Mouse (Mus musculus) right cerebral cortex, postnatal 36 days (tissue): ENCODE data around the gene Zfp949.
"Not testable (repeated sequence)": the region's sequence is repeated elsewhere in the genome, so short reads cannot be mapped to it uniquely, and the experiment has no call there.

Experiments
- DNase-seq, 2 experiments: peaks; one replicate each; pipeline ENCODE4 v3.0.0; 2022; ENCODE audit warnings: low spot score in 2 of 2, mixed read lengths in 1 of 2

Zfp949 gene

GRCm38 (mm10) chr9:88542816-88543215, 5.0 kb upstream of the Zfp949 start:
- DNase-seq: no peak

- no peak for DNase-seq
Observed at GRCm38 (mm10) chr9:88545534-88545933, 2.3 kb upstream of the Zfp949 start.

DNA sequence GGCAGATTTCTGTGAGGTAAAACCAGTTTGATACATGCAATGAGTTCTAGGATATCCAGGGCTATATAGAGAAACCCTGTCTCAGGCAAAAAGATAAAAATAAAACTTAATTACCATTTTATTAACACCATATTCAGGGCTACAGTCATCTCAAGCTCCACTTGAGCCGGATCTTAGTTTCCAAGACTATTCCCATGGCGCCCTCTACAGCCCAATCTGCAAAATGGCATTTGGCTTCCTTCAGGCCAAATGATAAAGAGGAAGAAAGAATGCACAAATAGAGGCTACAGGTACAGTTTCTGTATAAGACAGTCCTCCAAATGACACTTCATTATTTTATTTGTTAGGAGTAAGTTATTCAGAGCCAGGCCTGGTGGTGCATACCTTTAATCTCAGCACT, 1.7 kb upstream of the Zfp949 start:
- no peak for DNase-seq

GRCm38 (mm10) chr9:88546657-88547056, 1.2 kb upstream of the Zfp949 start:
- no peak for DNase-seq

DNA sequence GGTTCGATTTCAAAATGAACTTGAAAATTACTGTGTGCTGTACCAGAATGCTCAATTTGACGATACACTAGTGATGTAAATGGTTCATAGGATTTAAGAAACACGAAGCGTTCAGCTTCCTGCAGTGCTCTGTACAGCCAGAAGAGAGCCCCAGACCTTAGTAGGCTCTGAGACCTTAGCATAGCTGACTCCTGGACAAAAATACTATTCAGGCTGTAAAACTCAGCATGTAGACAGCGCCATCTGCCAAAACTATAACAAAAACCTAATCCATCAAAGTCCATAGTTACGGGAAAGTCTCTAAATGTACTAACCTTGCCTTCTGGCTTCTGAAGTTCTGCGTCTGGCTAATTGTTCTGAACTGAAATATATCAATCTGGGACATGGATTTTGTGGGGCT, 550 bp upstream of the Zfp949 start:
- no peak for DNase-seq

GRCm38 (mm10) chr9:88548614-88548945, 760 bp downstream of the Zfp949 start:
- DNase-seq: no peak

- DNase-seq: no peak
Observed at GRCm38 (mm10) chr9:88553071-88553470, 5.3 kb downstream of the Zfp949 start.

DNA sequence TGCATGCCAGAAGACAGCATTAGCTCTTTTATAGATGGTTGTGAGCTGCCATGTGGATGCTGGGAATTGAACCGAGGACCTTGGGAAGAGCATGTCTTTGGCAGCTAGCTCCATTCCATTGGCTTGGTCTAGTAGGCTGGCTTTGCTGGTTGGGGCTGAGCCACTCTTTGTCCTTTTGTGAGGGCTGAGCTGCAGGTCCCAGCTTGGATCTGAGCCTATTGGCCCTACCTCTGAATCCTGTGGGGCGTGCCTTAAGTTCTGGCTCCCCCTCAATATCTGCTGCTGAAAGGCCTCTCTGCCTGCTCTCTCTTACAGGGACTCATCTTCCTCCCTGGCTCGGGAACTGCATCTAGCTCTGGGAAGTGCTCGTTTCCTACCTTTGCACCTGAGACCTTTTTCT, 10.3 kb downstream of the Zfp949 start:
- no peak for DNase-seq

- not testable (repeated sequence) for DNase-seq
Observed at GRCm38 (mm10) chr9:88561476-88561875, 13.7 kb downstream of the Zfp949 start.

GRCm38 (mm10) chr9:88570471-88570870, 22.7 kb downstream of the Zfp949 start:
- DNase-seq: not testable (repeated sequence)

GRCm38 (mm10) chr9:88580591-88580990, 32.8 kb downstream of the Zfp949 start, which contains the start of gene Trim43a:
TSS of gene Trim43a (plus strand) at chr9:88580891.
- not testable (repeated sequence) for DNase-seq

- DNase-seq: not testable (repeated sequence)
Observed at GRCm38 (mm10) chr9:88593708-88594107, 45.9 kb downstream of the Zfp949 start.

DNA sequence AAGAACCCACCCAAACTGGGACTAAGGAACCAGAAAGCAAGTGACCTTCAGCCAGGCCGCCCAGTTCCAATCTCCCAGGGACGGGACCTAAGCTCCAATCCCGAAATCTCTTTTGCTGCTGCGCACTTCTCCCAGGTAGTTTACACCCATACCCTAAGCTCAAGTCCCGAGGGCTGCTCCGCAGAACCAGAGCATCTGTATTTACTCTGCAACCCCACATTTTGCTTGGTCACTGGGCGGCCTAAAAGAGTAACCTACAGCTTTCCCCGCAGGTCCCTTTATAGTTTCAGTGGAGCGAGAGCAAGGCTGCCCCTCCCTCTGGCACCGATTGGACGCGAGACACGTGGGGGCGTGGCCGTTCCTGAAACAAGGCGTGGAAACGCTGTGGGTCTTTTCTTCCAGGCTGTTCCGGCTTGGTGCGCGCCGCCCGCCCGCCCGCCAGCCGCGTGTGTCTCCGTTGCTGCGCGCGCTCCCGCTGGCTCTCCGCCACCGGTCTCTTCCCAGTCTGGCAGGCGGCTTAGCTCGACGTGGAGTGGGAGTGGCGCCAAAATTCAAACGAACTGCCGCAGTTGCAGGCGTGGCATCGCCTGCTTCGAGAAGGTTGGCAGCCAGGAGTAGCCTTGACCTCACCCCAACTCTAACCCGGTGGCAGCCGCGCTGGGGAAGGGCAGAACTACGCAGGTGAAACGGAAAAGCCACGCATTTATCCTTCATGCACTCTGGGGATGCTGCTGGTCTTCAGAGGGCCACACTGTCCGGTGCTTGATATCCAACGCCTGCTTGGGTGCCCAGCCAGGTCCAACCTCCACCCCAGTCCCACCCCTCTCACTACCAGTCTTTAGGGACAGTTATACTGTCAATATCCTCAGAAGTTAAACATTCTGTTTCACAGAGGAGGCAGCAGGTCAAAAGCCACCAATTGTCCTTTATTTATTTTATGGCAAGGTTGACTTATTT, 51.7 kb downstream of the Zfp949 start:
- DNase-seq: peak; percentile 97
